Mouse (Mus musculus): Measurements from ENCODE around the gene Setdb2. TPM values are rescaled to one million over a fixed set of nuclear protein-coding genes. Genes with fewer than 3 reads are reported as not detected.

Setdb2 gene
- 7.0 and 7.5 TPM in 2 replicates for polyA plus RNA-seq (2012; rRNA removed)

DNA sequence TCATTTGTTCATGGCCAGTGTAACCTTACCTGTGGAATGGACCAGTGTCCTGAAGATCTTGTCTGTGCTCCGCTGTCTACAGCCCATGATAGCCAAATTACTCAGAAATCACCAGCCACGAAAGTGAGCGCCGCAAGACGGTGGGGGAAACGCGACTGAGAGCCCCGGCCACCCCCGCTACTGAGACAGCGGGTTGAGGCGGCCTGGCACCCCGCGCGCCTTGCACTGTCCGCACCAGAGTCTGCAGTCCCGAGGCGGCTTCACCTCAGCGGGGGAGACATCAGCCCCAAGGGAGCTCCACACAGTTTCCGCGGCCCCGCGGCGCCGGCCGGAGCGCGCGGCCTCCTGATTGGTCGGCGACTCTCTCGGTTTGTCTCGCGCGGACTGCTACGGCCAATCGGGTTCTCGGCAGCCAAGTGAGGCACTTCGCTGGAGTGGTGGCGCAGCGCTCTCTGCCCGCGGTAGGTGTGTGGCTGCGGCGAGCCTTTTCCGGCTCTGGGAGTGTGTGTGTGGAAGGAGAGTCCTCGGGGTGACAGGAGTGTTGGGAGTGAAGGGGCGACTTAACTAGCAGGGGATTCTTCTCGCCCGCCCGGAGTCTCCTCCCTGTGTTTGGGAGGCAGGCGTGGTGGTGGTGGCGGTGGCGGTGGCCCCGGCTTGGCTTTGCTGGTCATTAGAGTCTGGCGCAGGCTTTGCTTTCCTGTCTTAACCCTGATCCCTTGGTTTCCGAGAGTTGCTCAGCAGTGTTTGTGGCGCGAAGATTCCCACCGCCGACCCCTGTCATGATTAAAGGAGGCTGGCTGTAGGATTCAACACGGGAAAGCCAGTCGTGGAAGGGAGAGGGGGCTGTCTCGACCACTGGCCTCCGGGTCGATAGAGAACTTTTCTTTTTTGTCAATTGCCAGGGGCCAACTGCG lies at the start of gene Setdb2, which contains the start of gene Cab39l:
Setdb2 (minus strand) TSS at position 327 of the 914 bp plus-strand sequence.
Cab39l (plus strand) TSS at position 415 of the 914 bp plus-strand sequence.

DNA sequence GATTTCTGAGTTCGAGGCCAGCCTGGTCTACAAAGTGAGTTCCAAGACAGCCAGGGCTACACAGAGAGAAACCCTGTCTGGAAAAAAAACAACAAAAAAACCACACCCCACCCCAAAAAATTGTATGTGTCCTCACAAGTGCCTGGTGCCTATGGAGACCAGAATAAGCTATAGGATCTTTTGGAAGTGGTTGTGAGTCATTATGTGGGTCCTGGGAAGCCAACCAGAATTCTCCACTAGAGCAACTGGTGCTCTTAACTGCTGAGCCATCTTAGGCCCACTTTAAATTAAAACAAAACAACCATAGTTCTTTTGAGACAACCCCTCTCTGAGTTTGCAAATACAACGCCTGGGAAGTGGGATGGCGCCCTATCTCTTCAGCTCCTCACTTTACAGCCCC lies 45.4 kb downstream of the Setdb2 start, which contains the start of gene Phf11c:
Phf11c (minus strand) TSS at position 101 of the 400 bp plus-strand sequence.

DNA sequence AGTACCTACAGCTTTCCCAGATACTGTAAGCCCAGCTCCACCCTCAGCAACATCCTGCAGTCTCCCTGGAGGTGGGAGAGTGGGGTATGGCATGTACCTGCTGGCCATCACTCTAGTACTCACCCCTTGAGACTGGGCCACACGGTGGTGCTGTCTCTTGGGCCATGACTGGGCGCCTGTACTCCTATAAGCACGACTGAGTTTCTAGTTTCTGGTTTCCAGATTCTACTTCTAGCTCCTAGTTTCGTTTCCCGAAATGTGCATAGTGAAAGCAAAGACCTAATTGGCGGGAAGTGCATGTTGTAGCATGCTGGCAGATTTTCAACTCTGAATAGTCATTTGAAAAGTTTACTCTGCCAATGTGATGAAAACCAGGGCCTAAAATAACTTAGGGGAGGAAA lies 75.4 kb downstream of the Setdb2 start, which contains the start of gene Phf11d:
Phf11d (minus strand) TSS at position 227 of the 401 bp plus-strand sequence.

Other genes with a start within 250 kb of the Setdb2 start
- 57.6 and 62.0 TPM in 2 replicates for gene Rcbtb1, start 239.7 kb downstream of the Setdb2 start, polyA plus RNA-seq (2012; rRNA removed)
- gene Gm6904, start 180.7 kb downstream of the Setdb2 start, polyA plus RNA-seq (2012; rRNA removed): not detected in 2 replicates
- 0.23 and 0.51 TPM in 2 replicates for gene Phf11a, start 143.4 kb downstream of the Setdb2 start, polyA plus RNA-seq (2012; rRNA removed)
- 0.70 and 1.7 TPM in 2 replicates for gene Phf11b, start 99.5 kb downstream of the Setdb2 start, polyA plus RNA-seq (2012; rRNA removed)
- 0.98 and 1.1 TPM in 2 replicates for gene Phf11d, start 75.4 kb downstream of the Setdb2 start, polyA plus RNA-seq (2012; rRNA removed)
- gene Phf11c, start 45.5 kb downstream of the Setdb2 start, polyA plus RNA-seq (2012; rRNA removed): 1.1 TPM in 2 replicates
- gene Cab39l, start 88 bp upstream of the Setdb2 start, polyA plus RNA-seq (2012; rRNA removed): 11.1 and 11.3 TPM in 2 replicates
- gene Cdadc1, start 157.1 kb upstream of the Setdb2 start, polyA plus RNA-seq (2012; rRNA removed): 16.3 and 17.3 TPM in 2 replicates
- 19.2 and 20.8 TPM in 2 replicates for gene Shisa2, start 184.4 kb upstream of the Setdb2 start, polyA plus RNA-seq (2012; rRNA removed)